Mouse (Mus musculus) forebrain, embryonic 16.5 days (tissue): Measurements from ENCODE around the gene Pitpnm1. TPM values are rescaled to one million over a fixed set of nuclear protein-coding genes. Genes with fewer than 3 reads are reported as not detected.

ENCODE experiments used
- ATAC-seq: fragments of 200-750 bp; cut with Nextera tagmentation; 2 replicates; pipeline ENCODE4 v1.8.0; 2017; ENCODE audit warnings: mild to moderate bottlenecking, moderate library complexity
- H3K27ac ChIP-seq: fragments of 300-500 bp; sonication (generic); 2 replicates; pipeline ENCODE4 v1.5.1; 2014; ENCODE audit warnings: low read length, control low read depth
- H3K27me3 ChIP-seq: fragments of 300-500 bp; sonication (generic); replicated peaks from 2 replicates; pipeline ENCODE4 v1.6.1; 2014; ENCODE audit warnings: low read length; ENCODE audit not compliant: control insufficient read depth, insufficient read depth
- H3K36me3 ChIP-seq: fragments of 300-500 bp; sonication (generic); 2 replicates; pipeline ENCODE4 v1.6.1; 2014; ENCODE audit not compliant: control insufficient read depth, insufficient read depth
- H3K4me1 ChIP-seq: fragments of 300-500 bp; sonication (generic); replicated peaks from 2 replicates; pipeline ENCODE4 v1.6.1; 2014; ENCODE audit warnings: low read length; ENCODE audit not compliant: control insufficient read depth, insufficient read depth
- H3K4me2 ChIP-seq: fragments of 300-500 bp; sonication (generic); 2 replicates; pipeline ENCODE4 v1.6.1; 2014; ENCODE audit warnings: mild to moderate bottlenecking, low read length, control low read depth
- H3K4me3 ChIP-seq: fragments of 300-500 bp; sonication (generic); replicated peaks from 2 replicates; pipeline ENCODE4 v1.5.1; 2014; ENCODE audit warnings: mild to moderate bottlenecking, low read length, control low read depth
- H3K9ac ChIP-seq: fragments of 300-500 bp; sonication (generic); replicated peaks from 2 replicates; pipeline ENCODE4 v1.6.1; 2014; ENCODE audit warnings: low read depth, low read length, control low read depth
- H3K9me3 ChIP-seq: fragments of 300-500 bp; sonication (generic); 2 replicates; pipeline ENCODE4 v1.6.1; 2016; ENCODE audit warnings: low read length; ENCODE audit not compliant: control insufficient read depth
- WGBS: fragments of 180-500 bp; shearing (Covaris S2); extraction: QIAGEN DNeasy Blood & Tissue Kit; methylation state at CpG from one replicate; pipeline ENCODE4 v1.1.7; 2014; 5-methylcytosine and 5-hydroxymethylcytosine counted together
- polyA plus RNA-seq: library from polyadenylated mRNA; unstranded; fragments of >200 nt; fragmentation: Nextera tagmentation; extraction: Ambion mirVana; gene quantifications from 2 replicates; pipeline ENCODE4 v1.2.1, GENCODE M21; 2015

Gene Pitpnm1
- polyA plus RNA-seq, 1 experiment from 2014 or later: 75.5 TPM

DNA sequence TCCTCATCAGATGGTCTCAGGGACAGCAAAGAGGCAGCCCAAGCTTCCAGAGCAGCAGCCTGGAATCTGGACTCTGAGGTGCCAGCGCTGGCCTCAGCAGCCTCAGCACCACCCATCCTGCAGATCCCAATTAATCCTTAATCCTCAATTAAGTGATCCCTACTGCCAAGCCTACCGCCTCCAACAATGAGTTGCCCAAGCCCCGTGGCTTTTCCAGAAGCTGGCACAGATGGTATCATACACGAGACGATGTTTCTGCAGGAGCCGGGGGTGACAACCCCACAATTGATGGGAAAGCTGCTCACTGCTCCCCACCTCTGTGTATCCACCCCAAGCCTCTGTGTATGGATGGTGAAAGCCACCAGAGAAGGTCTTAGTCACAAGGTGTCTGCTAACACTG is 10.7 kb upstream of the Pitpnm1 start:
- 30% methylated on average over 6 of the region's 6 CpGs for whole genome bisulfite sequencing
- H3K9me3 ChIP-seq: no peaks in the 10 kb centered on the region
- no peaks in the 10 kb centered on the region for H3K27me3 ChIP-seq
- ATAC-seq: no peak
- H3K9ac ChIP-seq: no peak overlapping the region
- no peak overlapping the region for H3K27ac ChIP-seq
- no peak overlapping the region for H3K4me2 ChIP-seq
- H3K36me3 ChIP-seq: no peaks in the 10 kb centered on the region
- no peak overlapping the region for H3K4me3 ChIP-seq
- no peaks in the 10 kb centered on the region; the same call in 1 of the 2 replicates for H3K4me1 ChIP-seq

DNA sequence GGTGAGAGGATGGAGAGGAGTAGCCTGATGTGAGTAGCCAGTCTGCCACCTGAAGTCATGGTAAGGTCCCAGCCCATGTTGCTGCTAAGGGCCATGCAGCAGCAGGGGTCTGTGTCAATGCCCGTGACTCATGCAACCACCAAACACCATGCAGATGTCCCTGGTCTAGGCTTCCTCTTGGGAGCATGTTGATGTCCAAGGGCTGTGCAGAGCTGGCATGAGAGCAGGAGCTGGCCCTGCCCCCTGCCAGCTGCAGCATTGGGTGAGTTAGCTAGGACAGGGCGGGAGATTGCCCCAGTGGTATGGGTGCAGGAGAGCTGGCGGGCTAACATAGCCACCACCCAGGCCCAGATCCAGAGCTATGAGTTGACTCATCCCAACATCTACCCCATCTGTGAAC is 9.4 kb upstream of the Pitpnm1 start:
- H3K4me2 ChIP-seq: no peak overlapping the region
- ATAC-seq: no peak
- 90% methylated on average over 3 of the region's 3 CpGs for WGBS
- H3K4me3 ChIP-seq: no peak overlapping the region
- H3K9ac ChIP-seq: no peak overlapping the region
- H3K27ac ChIP-seq: no peak overlapping the region
- H3K27me3 ChIP-seq: no peaks in the 10 kb centered on the region
- no peaks in the 10 kb centered on the region; the same call in 1 of the 2 replicates for H3K4me1 ChIP-seq
- no peaks in the 10 kb centered on the region for H3K36me3 ChIP-seq
- H3K9me3 ChIP-seq: no peaks in the 10 kb centered on the region

DNA sequence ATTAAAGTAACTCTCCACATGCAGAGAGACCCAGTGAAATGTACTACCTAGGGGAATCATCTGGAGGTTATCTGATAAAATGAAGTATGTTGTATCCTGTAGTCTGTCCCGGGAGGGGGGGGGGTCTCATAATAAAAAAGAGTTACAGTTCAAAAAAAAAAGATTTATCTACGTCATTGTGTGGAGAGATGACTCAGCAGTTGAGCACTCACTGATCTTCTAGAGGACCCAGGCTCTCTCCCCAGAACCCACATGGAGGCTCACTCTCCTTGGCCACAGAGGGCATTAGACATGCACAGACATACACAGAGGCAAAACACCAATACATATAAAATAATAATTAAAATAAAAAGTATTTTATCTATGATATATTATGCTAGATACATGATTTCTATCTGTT is 8.4 kb upstream of the Pitpnm1 start:
- Histone ChIP-seq H3K9ac (no peak overlapping the region), H3K36me3 (no peaks in the 10 kb centered on the region), H3K4me3 (no peak overlapping the region), H3K27ac (no peak overlapping the region), H3K27me3 (no peaks in the 10 kb centered on the region), H3K4me2 (no peak overlapping the region), H3K4me1 (peaks cover 6% of the 10 kb centered on the region), H3K9me3 (no peaks in the 10 kb centered on the region)
- WGBS: 75% methylated on average over 2 of the region's 2 CpGs
- ATAC-seq: no peak

DNA sequence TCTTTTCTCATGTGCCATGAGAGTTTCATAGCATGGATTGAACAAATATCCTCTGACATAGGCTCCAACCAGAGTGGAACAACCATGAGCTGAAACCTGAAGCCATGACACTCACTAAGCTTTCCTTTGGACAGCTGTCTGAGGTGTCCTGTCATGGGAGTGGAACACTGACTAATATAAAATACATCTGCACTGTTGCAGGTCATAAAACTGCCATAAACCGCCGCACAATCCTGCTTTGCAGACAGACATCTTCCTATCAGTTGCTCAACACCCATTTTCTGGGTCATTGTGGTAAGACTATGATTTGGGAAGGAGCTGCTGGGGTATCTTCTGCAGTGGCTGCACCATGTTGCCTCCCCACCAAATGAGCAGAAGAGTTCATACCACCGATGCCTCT is 7.0 kb upstream of the Pitpnm1 start:
- WGBS: 88% methylated on average over 3 of the region's 3 CpGs
- no peak for ATAC-seq
- H3K36me3 ChIP-seq: no peaks in the 10 kb centered on the region
- H3K4me2 ChIP-seq: no peak overlapping the region
- peaks cover 11% of the 10 kb centered on the region for H3K4me1 ChIP-seq
- H3K27ac ChIP-seq: no peak overlapping the region
- no peaks in the 10 kb centered on the region for H3K27me3 ChIP-seq
- H3K4me3 ChIP-seq: no peak overlapping the region
- no peaks in the 10 kb centered on the region for H3K9me3 ChIP-seq
- no peak overlapping the region for H3K9ac ChIP-seq

DNA sequence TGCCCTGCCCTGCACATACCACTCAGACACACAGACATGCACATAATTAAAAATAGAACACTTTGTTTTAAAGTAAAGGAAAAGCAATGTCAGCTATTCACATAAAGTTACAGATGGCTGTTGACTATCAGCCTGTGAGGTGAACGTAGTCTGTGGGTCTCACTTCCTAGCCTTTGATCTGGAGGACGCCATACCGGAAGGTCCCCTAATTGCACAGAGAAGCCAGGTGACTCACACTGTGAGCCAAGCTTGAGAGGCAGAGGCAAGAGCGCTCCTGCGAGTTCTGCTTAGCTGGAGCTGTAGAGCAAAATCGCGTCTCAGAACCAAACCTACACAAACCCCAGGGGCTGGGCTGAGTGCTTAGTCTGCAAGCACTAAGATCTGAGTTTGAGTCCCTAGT is 6.0 kb upstream of the Pitpnm1 start:
- Histone ChIP-seq H3K27ac (no peak overlapping the region), H3K9ac (no peak overlapping the region), H3K4me2 (no peak overlapping the region), H3K9me3 (no peaks in the 10 kb centered on the region), H3K27me3 (no peaks in the 10 kb centered on the region), H3K4me3 (no peak overlapping the region), H3K4me1 (peaks cover 15% of the 10 kb centered on the region), H3K36me3 (no peaks in the 10 kb centered on the region)
- WGBS: 85% methylated on average over 7 of the region's 7 CpGs
- ATAC-seq: no peak

DNA sequence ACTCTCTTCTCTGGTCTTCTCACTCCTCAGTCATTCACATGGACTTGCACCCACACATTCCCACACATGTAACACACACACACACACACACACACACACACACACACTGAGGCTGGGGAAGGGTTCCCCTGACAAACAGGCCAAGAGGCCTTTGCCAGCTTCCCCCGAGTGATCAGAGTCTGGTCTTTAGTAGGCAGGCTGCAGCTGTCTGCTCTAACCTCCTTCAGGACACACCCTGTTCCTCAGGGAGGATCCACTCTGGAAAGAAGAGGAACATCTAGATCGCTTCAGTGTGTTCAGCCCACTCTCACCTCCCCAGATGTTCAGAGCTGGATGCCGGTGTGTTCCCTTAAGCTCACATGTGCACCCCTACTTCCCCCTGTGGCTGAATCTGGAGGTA is 5.5 kb upstream of the Pitpnm1 start:
- no peak overlapping the region for H3K9ac ChIP-seq
- H3K9me3 ChIP-seq: no peaks in the 10 kb centered on the region
- no peaks in the 10 kb centered on the region; the same call in 1 of the 2 replicates for H3K27me3 ChIP-seq
- WGBS: 74% methylated on average over 3 of the region's 3 CpGs
- H3K4me1 ChIP-seq: peaks cover 21% of the 10 kb centered on the region
- no peak overlapping the region for H3K4me3 ChIP-seq
- H3K36me3 ChIP-seq: no peaks in the 10 kb centered on the region
- H3K27ac ChIP-seq: no peak overlapping the region
- no peak overlapping the region for H3K4me2 ChIP-seq
- no peak for ATAC-seq

DNA sequence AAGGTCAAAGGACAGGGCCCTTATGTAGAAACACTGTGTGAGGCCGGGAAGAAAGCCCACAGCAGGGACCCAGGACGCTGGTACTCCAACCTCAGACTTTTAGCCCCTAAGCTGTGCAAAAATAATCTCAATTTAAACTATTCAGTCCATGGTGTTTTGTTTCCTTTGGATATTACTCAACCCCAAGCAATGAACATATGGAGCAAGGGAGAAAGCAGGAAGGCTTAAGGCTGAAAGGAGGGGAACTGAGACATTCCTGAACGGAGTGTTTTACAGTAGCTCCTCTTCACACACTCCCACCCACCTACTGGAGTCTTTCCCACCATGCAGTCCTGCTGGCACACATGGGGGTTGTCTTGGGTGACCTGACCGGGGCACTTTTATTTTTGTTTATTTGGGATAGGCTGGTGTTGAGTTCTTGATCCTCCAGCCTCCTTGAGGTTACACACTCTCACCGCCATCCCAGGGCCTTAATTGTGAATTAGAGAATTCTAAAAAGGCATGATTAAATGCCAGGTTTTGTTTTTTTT is 5.0 kb upstream of the Pitpnm1 start:
- Histone ChIP-seq H3K27me3 (peaks cover 2% of the 10 kb centered on the region; the same call in 1 of the 2 replicates), H3K4me3 (no peak overlapping the region), H3K4me1 (peaks cover 25% of the 10 kb centered on the region), H3K9ac (no peak overlapping the region), H3K9me3 (no peaks in the 10 kb centered on the region), H3K36me3 (no peaks in the 10 kb centered on the region), H3K27ac (no peak overlapping the region), H3K4me2 (no peak overlapping the region)
- 81% methylated on average over 5 of the region's 5 CpGs for WGBS
- ATAC-seq: no peak

DNA sequence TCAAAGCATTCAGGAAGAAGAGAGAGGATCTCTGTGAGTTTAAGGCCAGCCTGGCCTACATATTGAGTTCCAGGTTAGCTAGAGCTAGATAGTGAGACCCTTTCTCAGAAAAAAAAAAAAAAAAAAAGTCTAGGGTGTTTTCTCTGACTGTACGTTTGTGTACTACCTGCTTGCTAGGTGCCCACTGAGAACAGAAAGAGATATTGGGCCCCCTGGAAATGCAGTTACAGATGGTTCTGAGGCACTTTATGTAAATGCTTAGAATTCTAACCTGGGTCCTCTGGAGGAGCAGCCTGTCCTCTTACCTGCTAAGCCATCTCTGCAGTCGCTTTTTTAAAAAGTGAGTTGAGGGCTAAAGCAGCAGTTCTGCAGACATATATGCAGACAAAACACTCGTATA is 4.0 kb upstream of the Pitpnm1 start:
- H3K9ac ChIP-seq: no peak overlapping the region
- H3K27me3 ChIP-seq: peaks cover 6% of the 10 kb centered on the region
- 68% methylated on average over 3 of the region's 3 CpGs for WGBS
- H3K36me3 ChIP-seq: no peaks in the 10 kb centered on the region
- H3K9me3 ChIP-seq: no peaks in the 10 kb centered on the region
- no peak overlapping the region for H3K4me2 ChIP-seq
- peaks cover 33% of the 10 kb centered on the region for H3K4me1 ChIP-seq
- no peak overlapping the region for H3K27ac ChIP-seq
- no peak for ATAC-seq
- H3K4me3 ChIP-seq: no peak overlapping the region

DNA sequence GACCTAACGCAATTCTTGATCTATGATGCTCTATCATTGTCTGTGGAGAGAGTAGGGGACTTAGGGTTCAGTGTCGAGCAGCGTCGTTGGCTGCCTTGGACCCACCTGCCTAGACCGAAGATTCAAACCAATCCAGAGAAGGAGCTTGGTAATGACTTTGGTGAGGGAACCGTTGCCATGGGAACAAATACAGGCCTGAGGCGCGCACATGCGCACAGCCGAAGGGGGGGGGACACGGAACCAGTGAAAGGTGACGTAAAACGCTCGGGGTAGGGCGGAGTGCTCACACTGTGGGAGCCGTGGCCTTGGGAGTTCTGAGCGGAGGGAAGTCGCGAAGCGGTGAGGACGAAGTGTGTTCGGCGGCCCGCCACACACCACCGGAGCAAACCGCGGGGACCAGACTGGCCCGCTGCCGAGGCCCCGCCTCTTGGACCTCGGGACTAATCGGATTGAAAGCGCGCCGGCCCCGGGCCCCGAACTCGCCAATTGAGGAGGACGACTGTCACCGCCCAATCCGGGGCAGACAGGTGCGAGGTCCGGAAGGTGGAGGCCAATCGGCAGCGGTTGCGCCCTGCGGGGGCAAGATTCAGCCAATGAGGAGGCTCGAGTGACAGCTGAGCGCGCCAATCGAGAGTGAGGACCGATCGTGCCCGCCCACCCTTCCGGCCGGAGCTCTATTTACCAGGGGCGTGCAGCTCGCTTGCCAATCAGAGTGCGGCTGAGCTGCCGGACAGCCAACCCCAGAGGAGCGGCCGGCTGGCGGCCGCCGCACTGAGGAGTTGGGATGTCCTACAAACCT is 3.0 kb upstream of the Pitpnm1 start, which contains the start of gene Cdk2ap2:
Cdk2ap2 (plus strand) TSS at position 541 of the 799 bp plus-strand sequence.
- Histone ChIP-seq H3K4me1 (peaks cover 41% of the 10 kb centered on the region), H3K4me2 (peak within 1 kb of the TSS; percentile 80), H3K36me3 (no peaks in the 10 kb centered on the region), H3K9me3 (no peaks in the 10 kb centered on the region), H3K27ac (peak within 1 kb of the TSS; percentile 90), H3K27me3 (peaks cover 6% of the 10 kb centered on the region), H3K9ac (peak within 1 kb of the TSS; percentile 72), H3K4me3 (peak within 1 kb of the TSS; percentile 69)
- peak; percentile 94 for ATAC-seq
- WGBS: under 1% methylated on average over 65 of the region's 65 CpGs
